Mouse (Mus musculus) kidney, postnatal 25 days (tissue): ENCODE data around the gene Siae.

ENCODE experiments used
- DNase-seq, 2 experiments: peaks; one replicate each; pipeline ENCODE4 v3.0.0; 2021; ENCODE audit warnings: mixed read lengths in 2 of 2

Siae gene

DNA sequence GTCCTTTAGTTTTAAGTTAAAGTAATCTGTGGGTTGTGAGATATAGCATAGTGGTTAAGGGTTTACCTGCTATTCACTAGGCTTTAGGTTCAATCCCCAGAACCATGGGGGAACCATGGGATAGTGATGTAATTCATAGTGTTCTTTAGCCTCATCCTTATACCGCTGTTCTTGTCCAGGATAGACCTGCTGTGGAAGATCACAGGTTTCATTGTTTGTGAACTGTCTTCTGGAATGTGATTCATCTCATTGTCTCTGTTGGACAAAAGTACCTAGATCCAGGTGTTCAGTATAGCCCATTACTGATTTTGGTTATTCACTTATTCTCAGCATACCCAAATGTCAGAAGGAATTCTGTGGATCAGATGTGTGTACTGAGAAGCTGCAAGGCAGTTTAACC is 71.8 kb downstream of the Siae start:
- no peak for DNase-seq

- DNase-seq = no peak
Observed at GRCm38 (mm10) chr9:37628581-37628980, 73.1 kb downstream of the Siae start.

DNA sequence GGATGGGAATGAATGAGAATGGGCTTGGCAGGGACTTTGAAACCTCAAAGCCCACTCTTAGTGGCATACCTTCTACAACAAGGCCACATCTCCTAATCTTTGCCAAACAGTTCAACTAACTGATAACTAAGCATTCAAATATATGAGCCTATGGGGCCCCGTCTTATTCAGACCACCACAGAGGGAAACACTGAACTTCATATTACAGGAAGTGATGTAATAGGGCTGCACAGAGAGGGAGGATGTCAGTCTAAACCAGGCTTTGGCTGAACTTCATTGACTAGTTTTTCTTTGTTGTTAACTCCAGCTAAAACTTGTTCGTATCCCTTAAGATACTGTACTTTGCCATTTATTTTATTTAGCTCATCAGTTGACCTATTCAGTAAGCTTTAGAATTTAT is 74.4 kb downstream of the Siae start:
- no peak for DNase-seq

DNA sequence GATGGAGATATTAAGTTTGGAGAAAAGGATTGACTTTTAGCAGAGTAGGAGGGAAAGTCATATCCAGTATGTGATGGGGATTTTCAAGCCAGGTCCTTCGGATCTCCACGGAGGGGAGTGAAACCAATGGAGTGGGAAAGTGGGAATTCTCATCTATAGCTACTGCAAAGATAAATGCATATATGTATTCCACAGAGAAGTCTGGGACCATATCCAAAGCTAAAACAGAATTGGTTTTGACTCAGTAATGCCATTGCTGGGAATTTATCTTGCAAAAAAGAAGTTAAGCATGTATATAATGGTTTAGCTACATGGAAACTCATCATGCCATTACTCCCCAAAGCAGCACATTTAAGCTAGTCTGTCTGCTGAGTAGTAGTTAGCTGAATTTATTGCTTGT is 76.8 kb downstream of the Siae start:
- DNase-seq = no peak

DNA sequence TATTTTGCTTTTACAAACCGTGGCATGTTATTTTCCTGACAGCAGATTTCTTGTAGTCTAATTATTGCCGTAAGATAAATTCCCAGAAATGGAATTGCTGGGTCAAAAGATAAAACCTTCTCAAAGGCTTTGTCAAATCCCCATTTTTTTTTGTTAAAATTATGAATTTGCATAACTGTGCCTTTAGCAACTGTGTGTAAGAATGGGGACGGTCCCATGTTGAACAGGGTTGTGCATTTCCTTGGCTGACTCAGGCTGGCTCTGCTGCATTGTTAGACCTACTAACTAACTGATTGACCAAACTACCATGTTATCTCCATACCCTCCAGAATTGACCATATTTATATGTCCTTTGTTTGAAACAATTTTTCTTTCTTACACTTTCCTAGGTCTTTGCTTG is 78.8 kb downstream of the Siae start:
- DNase-seq = no peak

DNA sequence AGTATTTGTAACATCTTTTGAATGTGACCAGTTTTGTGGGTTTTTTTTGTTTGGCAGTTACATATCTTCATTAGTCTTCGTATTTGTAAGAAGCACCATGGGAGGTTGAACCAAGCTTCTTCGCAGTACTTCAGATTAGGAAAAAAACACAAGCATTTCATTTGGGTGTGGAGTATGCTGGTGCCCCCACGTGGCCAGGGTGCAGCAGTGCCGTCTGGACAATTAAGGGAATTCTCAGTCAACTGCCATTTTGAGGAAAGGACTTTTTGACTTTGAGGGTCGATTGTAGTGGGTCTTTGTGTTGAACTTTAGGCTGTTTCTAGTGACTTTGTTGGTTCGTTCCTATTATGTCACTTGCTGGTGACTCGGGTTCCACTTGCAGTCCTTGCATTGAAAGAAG is 80.8 kb downstream of the Siae start:
- peak in 1 of 2 experiments; percentile 55 for DNase-seq

DNA sequence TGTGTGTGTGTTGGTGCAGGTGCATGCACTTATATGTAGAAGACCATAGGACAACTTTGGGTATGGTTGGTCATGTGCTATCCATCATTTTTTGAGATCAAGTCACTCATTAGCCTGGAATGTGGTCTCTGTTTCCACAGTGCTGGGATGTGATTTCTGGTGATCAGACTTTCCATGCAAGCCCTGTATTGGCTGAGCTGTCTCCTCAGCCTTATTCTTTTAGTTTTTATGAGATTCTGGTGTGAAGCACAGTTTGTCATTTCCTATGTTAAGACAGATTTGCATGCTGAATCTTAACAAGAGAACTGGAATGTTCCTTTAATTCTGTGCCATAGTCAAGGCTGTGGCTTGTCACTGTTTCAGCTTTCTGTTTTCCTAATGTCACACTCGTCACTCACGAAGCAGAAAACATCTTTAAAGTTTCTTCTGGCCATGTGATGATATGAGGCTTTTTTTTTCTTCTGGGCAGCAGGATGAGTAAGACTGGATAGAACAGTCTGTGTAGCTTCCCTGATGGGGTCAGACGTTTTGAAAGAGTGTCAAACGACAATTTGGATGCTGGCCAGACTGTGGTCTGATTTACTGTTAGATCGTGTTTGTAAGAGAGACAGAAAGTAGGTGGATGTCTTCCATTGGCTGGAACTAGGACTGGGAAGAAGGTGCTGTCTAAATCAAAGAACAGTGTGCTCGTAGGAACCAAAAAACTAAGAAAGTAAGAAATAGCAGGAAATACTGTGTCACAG is 81.5 kb downstream of the Siae start:
- DNase-seq = no peak

GRCm38 (mm10) chr9:37638721-37639120 is 83.2 kb downstream of the Siae start:
- DNase-seq = no peak

GRCm38 (mm10) chr9:37646246-37646645 is 90.7 kb downstream of the Siae start:
- no peak for DNase-seq

- DNase-seq = no peak
Observed at GRCm38 (mm10) chr9:37650639-37651038, 95.1 kb downstream of the Siae start.

- no peak for DNase-seq
Observed at GRCm38 (mm10) chr9:37653836-37654235, 98.3 kb downstream of the Siae start.

GRCm38 (mm10) chr9:37655961-37656360 is 100.5 kb downstream of the Siae start:
- no peak for DNase-seq

- peak in 1 of 2 experiments; percentile 6 for DNase-seq
Observed at GRCm38 (mm10) chr9:37656439-37656881, 101.0 kb downstream of the Siae start.

DNA sequence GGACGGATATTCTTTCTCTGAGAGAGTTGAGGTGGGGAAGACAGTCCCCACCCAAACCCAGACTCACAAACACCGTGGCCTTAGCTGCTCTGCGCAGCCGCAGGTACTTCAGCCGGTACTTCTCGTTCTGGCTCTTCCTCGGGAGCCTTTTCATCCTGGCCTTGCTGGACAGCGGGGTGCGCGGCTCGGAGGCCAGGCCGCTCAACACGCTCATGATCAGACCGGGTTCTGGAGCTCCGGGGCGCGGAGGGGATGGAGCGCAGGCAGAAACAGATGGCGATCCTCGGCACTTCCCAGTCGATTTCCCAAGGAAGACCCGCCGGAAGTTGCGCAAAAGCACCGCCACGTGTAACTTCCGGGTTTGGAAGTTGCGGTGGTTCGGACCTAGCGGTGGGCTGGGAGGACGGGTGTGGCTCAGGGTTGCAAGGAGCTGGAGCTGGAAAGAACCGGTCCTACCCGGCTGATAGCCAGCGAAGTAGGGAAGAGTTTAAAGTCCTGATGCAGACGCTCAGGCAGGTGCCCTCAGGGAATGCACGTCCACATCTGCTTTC is 101.5 kb downstream of the Siae start, which contains the start of gene Tbrg1:
Tbrg1 (minus strand) TSS at position 382 of the 551 bp plus-strand sequence.
- peak; percentile 89 to 94 for DNase-seq

DNA sequence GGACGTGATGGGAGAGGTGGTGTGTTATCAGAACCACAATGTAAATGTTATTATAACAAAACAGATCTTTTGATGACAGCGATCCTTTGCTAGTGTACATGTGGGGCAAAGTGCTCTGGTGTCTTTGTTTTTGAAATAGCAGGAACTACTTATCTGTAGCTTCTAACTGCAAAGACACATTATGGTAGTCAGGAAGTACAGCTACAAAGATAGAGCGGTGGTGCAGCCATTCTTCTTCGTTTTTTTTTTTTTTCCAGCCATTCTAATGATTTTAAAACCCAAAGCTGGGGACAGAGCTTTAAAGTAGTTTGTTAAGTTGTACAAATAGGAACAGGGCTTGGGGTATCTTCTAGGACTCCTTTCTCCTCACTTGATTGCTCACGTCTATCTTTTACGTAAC is 103.9 kb downstream of the Siae start:
- no peak for DNase-seq

DNA sequence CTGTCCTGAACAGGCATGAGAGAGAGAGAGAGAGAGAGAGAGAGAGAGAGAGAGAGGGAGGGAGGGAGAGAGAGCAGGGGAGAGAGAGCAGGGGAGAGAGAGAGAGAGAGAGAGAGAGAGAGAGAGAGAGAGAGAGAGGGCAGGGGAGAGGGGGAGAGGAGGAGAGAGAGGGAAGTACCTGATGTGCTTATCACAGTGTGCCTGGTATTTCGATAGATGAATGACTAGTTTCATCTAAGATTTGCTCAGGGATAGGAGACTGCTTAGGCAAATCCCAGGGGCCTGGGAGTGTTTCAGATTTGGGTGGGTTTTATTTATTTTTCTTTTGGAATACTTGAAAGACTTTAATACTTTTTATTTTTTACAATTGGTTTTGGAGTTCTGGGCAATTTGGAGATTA is 107.7 kb downstream of the Siae start:
- DNase-seq = no peak

GRCm38 (mm10) chr9:37664604-37665003 is 109.1 kb downstream of the Siae start:
- no peak for DNase-seq

DNA sequence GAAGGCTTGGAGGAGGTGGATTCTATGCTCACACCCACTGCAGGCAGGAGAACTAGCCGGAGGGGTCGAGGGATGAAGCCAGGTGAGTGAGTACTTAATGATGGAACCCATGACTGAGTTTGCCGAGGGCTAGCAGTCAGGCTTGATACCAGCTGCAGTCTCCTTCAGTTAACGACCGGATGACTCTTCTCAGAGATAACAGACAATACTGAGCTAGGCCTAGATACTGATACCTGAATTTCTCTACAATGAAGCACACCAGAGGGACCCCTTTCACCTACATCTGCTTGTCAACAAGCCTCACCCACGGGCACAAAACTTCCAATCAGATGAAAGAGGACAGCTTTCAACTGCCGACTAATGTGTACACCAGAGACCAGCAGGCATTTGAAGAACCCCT is 110.5 kb downstream of the Siae start:
- no peak for DNase-seq

DNA sequence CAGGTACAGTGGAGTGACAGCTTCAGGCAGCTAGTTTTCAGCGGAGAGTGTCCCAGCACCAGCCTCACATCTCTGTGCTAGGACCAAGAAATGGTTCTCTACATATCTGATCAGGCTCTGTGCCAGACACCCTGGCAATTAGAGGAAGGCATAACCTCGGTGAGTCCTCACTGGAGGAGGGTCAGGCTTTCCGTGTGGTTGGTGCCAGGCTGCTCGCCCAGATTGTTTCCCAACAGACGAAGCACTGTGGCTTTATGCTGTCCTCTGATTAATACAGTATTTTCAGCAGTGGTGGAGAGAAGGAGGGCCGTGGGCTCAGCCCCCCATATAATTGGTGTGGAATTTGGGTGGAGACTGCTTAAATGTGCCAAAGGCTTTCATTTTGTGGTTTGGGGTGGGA is 113.6 kb downstream of the Siae start, which contains the start of gene Panx3:
Panx3 (minus strand) TSS at position 121 of the 400 bp plus-strand sequence.
- no peak for DNase-seq

DNA sequence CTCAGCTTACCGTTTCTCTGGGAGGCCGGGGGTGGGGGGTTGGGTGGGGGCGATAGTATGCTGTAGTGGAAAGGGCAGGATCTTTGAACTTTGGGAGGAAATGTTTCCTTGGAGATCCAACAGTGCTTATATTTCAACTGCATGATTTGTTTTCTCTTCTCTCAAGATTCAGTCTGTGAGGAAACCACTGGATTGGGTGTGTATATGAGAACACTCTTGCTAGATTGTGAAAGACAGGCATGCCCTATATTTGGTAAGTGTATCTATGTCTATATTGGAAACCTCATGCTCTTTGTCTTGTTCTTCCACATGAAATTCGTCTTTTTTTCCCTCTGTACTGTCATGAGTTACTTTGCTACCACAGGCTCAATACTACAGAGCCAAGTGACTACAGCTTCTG is 114.2 kb downstream of the Siae start:
- DNase-seq = no peak

DNA sequence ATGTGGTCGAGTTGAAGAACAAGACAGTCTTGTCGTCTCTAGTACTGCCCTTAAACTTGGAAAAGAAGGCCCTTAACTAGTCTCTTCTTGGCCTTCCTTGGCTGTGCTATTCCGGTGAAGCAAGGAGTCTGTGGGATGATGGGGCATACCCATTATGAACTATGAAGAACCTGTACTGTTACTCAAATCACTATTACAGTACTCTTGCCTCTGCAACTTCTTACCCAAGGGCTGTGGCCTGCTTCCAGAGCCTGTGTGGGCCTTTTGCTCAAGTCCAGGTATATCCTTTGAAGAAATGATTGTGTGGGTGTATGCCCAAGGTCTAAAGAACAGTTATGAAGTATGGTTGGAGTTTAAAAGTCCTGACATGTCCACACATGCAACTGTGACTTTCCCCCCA is 114.8 kb downstream of the Siae start:
- DNase-seq = no peak

DNA sequence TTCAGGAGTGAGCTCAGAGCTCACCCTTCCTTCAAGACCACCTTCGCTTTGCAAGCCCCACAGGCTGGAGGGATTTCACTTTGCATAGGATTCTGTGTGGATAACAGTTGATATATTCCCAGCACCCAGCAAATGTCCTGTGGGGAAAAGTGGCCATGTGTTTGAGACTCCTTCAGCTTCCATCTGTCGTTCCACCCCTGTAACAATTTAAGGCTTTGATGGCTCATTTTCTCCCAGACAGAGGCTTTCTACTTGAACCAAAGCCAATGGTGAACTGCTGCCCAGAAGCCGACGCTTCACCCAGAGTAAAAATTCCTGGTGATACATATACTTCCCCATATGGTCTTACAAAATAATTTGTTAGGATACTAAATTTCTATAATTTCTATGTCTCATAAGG is 119.8 kb downstream of the Siae start:
- DNase-seq = no peak

- DNase-seq = no peak
Observed at GRCm38 (mm10) chr9:37681123-37681522, 125.6 kb downstream of the Siae start.

- DNase-seq = no peak
Observed at GRCm38 (mm10) chr9:37687288-37687940, 131.9 kb downstream of the Siae start.
